Mouse (Mus musculus) kidney, postnatal 0 days (tissue): ENCODE measurements at regions not wholly inside any gene's neighbourhood (a gene's known extent, or its start where the extent isn't known, plus 50 kb on each side); places are given as distances from the start of the nearest gene placed in this dataset.

ENCODE experiments used
- ATAC-seq: fragments of 200-750 bp; cut with Nextera tagmentation; replicated peaks from 2 replicates; pipeline ENCODE4 v1.8.0; 2017; ENCODE audit warnings: low read depth, moderate number of reproducible peaks, moderate TSS enrichment, moderate library complexity; ENCODE audit not compliant: low FRiP score
- DNase-seq: peaks from one replicate; pipeline ENCODE4 v3.0.0-alpha.2; 2016; ENCODE audit warnings: low spot score
- H3K27ac ChIP-seq: fragments of 300-500 bp; sonication (generic); 2 replicates; pipeline ENCODE4 v1.5.1; 2014; ENCODE audit warnings: mild to moderate bottlenecking
- H3K27me3 ChIP-seq: fragments of 300-500 bp; sonication (generic); 2 replicates; pipeline ENCODE4 v1.6.1; 2014; ENCODE audit warnings: low read length, mixed read lengths; ENCODE audit not compliant: insufficient read depth
- H3K36me3 ChIP-seq: fragments of 300-500 bp; sonication (generic); 2 replicates; pipeline ENCODE4 v1.6.1; 2014; ENCODE audit warnings: low read length, mixed read lengths; ENCODE audit not compliant: insufficient read depth
- H3K4me1 ChIP-seq: fragments of 300-500 bp; sonication (generic); replicated peaks from 2 replicates; pipeline ENCODE4 v1.6.1; 2014; ENCODE audit warnings: antibody characterized with exemption, low read length, mixed read lengths; ENCODE audit not compliant: insufficient read depth
- H3K4me2 ChIP-seq: fragments of 300-500 bp; sonication (generic); 2 replicates; pipeline ENCODE4 v1.6.1; 2014; ENCODE audit warnings: mild to moderate bottlenecking, low read length, moderate library complexity, mixed read lengths
- H3K4me3 ChIP-seq: fragments of 300-500 bp; sonication (generic); replicated peaks from 2 replicates; pipeline ENCODE4 v1.5.1; 2014; ENCODE audit warnings: low read depth, low read length
- H3K9ac ChIP-seq: fragments of 300-500 bp; sonication (generic); 2 replicates; pipeline ENCODE4 v1.6.1; 2014; ENCODE audit warnings: low read depth, low read length
- H3K9me3 ChIP-seq: fragments of 300-500 bp; sonication (generic); replicated peaks from 2 replicates; pipeline ENCODE4 v1.6.1; 2016; ENCODE audit warnings: low read length, inconsistent platforms, mixed read lengths
- CTCF ChIP-seq: IDR thresholded peaks from 2 replicates; pipeline ENCODE4 v1.5.1; 2016; ENCODE audit warnings: antibody characterized with exemption, low read depth, mild to moderate bottlenecking, moderate library complexity

- no peak overlapping the region for H3K9ac ChIP-seq
- no peaks in the 10 kb centered on the region for H3K9me3 ChIP-seq
- H3K4me3 ChIP-seq = no peak overlapping the region
- TF ChIP-seq CTCF = peak; percentile 21; the same call in 1 of the 2 replicates
- H3K4me1 ChIP-seq = no peaks in the 10 kb centered on the region
- H3K27ac ChIP-seq = no peak overlapping the region
- no peaks in the 10 kb centered on the region for H3K36me3 ChIP-seq
- no peak for ATAC-seq
- H3K4me2 ChIP-seq = no peak overlapping the region
- no peaks in the 10 kb centered on the region for H3K27me3 ChIP-seq
- peak; percentile 0 for DNase-seq
These were observed 1181.8 kb downstream of the Pcdh19 start for GRCm38 (mm10) chrX:132506990-132507389.
